Mouse (Mus musculus) gastrocnemius, adult 8-10 months (tissue): ENCODE measurements around the gene S100a2. TPM values are rescaled to one million over a fixed set of nuclear protein-coding genes. Genes with fewer than 3 reads are reported as not detected.

Experiments used
- DNase-seq, 2 experiments: peaks; one replicate each; pipeline ENCODE4 v3.0.0; 2022; ENCODE audit warnings: low spot score in 2 of 2
- total RNA-seq, 4 experiments: library from RNA; stranded (reverse); gene quantifications; 2 replicates each; pipeline ENCODE4 v1.2.4; 2022

Gene S100a2
- total RNA-seq, 4 experiments from 2014 or later, result not detected

DNA sequence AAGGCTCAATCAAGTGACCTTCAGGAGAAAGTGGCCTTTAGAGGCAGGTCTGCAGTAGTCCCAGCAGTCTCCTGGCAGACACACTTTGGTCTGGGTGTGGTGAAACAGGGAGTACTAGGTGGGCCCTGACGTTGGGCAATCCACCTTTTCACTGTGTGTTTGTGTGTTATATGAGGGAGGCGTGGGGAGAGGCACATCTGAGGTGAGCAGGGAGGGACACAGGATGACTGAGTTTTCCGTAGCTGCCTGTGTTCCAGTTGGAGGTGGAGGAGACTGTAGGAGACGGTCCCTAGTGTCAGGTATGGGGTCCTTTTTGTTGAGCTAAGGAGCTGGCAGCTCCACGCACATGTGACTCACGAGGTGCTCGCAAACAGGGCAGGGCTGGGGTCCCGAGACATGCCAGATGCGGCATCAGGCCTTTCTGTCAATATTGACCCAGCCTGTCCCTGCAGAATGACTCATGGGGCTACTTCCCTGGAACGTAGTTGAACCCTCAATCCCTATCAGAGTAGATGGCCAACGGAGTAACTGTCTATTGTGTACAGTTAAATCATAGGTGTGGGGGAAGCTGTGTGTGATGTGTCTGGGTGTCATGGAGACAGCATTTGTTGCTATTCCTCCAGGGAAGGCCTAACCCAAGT, 24.7 kb downstream of the S100a2 start:
- no peak for DNase-seq

DNA sequence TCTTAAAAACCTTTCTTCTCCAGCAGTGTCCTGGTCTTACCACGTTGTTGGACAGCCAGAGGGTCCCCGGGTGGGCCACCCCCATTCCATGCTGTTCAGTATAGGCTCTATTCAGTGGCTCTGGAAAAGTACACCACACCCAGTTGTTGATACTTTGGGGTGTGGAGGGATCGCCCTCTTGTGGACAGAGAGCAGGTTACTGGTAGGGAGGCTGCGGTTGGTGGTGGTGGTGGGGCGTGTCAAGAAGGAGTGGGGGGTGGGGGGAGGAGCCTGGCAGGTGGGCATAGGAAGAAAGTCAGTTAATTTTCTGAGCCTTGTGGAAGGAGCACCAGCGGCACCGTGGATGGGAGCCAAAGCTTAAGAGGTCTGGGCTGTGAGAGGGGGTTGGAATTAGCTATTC, 25.4 kb downstream of the S100a2 start:
- peak; percentile 56 to 64 for DNase-seq

DNA sequence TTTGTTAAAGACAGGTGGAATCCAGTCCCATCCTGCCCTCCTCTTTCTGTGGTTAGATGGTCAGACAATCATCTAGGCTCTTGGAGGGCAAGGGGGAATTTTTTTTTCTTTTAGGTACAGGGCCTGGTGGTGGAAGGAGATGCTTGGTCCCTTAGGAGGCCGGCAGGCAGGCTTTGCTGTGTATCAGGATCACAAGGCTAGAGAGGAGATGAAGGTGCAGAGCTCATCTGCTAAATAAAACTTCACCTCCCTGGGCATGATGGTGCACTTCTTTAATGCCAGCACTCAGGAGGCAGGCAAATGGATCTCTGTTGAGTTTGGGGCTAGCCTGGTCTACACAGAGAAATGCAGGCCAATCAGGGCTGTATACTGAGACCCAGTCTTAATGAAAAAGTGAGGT, 25.9 kb downstream of the S100a2 start:
- no peak for DNase-seq

DNA sequence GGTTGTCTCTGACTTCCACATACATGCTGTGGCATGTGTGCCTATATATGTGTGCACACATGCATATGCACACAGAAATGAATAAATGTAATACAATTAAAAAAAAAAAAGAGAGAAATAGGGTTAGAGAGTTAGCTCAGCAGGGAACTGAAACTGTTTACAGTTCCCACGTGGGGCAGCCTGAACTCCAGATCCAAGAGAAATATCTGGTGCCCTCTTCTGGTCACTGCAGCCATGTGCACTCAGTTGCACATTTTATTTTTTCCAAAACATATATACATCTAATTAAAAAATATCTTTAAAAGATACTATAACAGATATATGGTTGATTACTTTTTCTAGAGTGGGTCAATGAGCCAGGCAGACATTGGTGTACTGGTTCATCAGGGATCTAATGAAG, 27.5 kb downstream of the S100a2 start:
- DNase-seq, result no peak

DNA sequence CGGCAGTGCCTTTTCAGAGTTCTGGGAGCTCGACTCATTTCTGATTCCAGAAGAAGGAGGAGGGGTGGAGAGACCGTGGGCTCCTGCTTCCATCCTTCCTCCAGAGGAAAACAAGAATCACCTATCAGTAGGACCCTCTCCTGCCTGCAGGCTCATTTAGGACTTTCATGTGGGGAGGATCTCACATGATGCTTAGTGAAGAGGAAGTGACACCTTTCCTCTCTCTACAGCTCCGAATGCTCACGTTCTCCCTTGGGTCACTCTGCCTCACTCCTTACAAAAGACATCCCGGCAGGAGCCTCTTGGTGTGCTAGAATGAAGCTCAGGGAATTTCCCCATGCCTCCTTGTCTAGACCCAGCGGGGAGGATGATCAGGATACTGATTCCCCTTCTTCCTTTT, 31.5 kb downstream of the S100a2 start:
- no peak for DNase-seq

DNA sequence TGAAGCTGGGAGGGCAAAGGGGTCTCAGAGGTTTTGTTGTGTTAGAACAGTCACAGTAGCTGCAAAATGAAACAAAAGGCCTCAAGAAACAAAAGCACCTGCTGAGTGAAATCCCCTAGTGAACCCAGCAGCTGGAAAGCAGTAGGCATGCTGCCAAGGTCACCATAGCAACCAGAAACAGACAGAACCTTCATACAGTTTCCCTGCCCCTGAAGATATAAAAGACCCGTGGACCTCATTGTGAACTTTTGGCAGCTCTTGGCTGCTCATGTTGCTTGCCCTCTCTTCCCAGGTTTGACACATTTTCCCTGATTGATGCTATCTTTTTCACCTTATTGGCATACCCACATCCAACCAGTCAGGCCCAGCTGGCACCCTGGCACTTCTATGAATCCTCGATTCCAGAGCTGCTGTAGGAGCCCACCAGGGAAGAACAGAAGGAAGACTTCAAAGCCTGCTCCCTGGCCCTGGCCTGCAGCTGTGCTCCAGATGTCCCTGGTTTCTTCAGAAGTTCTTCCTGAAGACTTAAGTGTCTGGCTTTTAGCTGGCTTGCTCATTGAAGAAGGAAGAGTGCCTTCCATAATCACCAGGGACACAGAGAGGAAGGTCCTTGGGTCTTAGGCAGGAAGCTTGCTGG, 33.5 kb downstream of the S100a2 start:
- peak in 1 of 2 experiments; percentile 36 for DNase-seq

DNA sequence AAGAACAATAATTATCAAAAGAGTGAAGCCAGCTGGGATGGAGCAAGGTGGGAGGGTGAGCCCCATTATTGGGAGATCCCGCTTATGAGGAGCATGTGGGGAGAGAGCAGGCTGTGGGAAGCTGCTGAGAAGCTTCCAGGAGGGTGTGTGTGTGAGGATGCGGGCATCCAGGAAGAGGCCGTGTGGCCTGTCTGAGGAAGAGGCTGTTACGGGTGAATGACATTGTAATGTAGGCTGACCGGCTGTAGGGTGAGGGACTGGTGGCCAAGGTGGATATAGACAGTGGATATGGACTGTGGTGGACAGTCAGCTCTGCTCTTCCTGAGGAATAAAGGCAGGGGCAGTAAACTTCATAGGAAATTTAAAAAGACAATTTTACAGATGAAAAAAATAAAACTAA, 35.4 kb downstream of the S100a2 start:
- no peak for DNase-seq

DNA sequence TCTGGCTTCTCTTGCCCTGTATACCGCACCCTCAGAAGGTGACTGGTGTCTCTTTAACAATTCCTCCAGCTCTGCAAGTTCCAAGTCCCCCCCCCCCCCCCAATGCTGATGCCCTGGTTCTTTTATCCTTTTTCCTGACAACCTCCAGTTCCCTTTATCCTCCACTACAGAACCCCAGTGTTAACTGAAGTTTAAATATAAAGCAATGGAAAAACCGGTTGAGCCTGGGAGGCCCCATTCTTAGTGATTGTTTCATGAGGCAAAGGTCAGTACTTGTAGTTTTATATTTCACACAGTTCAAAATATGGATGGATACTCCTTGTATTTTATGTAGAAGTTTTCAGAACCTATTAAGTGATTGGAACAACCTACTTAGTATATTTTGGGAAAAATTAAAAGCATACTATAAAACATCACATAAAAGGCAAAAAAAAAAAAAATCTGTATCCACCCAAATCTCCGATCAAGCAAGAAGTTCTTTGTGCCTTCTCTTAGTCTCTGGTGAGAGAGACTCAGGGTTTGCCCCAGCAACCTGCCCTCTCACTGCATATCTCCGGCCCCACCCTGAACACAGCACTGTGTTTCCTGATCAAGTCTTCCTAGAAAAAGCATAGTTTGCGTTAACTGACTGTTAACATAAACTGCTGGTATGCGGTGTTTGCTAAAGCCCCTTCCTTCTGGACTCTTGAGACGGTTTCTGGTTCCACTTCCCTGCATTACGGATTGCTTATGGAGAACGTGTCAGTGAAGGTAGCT, 36.4 kb downstream of the S100a2 start:
- DNase-seq, result no peak

DNA sequence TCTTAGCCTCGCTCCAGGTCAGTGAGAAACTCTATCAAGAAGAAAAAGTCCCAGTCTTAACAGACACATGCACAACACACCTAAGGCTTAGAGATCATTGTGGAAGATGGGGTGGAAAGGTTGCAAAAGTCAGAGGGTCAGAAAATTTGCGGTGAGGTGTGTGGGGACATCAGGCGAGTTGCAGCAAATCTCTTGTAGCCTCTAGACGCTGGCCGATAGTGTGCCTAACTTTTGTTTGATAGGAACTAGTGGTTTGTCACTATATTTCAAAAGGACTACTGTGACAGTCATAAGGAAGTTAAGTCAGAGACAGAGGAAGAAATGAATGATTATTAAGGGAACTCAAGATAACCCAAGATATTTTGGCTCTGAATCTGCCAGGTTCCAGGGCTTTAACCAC, 37.3 kb downstream of the S100a2 start:
- DNase-seq, result no peak

DNA sequence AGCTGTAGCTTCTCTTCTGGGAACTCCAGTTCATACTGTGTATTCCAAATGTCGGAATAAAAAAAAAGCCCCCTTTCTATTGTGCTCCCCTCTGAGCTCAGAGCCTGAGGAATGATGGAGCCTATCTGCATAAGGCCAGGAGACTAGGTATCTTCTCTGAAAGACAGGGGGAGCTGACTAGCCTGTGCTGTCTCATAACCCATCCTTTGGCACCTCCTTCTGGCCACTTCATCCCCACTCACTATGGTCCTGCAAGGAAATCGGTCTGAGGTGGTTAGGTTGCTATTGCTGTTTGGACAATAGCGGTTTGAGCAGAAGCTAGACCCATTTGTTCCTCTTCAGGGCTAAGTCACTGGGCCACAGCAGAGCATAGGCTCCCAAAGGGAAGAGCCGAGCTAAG, 37.8 kb downstream of the S100a2 start:
- no peak for DNase-seq

DNA sequence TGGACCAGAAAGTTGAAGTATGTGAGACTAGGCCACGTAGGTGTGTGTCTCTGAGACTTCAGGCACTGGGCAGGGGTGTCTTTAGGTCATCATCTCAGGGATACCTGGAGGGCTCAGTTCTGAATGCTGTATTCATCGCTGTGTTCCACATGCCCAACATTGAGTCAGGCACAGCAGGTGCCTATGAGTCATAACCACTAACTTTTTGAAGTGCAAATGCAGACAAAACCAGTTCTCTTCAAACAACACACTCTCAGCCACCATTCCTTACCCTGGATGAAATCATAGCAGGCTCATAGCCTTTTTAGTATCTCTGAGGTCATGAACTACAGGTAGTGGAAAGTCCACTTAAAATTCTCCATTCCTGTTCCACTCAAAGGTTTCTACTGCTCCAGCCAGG, 39.3 kb downstream of the S100a2 start:
- DNase-seq, result no peak

DNA sequence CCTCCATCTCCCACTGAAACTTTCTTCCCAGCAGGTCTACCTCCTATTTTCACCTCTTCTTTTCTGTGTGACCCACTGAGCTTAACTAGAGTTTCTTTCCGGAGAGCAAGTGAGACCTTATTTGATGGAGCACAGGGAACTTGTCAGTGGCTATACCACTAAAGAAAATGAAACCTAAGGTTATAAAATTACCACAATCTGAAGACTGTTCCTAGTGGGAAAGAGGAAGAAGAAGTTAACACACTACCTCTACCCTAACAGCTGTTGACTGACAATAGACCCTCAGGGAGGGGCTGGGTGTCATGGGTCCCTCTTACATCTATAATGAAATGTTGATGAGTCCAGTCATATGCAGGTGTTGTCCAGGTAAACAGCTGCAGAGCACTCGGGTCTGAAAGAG, 41.9 kb downstream of the S100a2 start:
- DNase-seq, result no peak

DNA sequence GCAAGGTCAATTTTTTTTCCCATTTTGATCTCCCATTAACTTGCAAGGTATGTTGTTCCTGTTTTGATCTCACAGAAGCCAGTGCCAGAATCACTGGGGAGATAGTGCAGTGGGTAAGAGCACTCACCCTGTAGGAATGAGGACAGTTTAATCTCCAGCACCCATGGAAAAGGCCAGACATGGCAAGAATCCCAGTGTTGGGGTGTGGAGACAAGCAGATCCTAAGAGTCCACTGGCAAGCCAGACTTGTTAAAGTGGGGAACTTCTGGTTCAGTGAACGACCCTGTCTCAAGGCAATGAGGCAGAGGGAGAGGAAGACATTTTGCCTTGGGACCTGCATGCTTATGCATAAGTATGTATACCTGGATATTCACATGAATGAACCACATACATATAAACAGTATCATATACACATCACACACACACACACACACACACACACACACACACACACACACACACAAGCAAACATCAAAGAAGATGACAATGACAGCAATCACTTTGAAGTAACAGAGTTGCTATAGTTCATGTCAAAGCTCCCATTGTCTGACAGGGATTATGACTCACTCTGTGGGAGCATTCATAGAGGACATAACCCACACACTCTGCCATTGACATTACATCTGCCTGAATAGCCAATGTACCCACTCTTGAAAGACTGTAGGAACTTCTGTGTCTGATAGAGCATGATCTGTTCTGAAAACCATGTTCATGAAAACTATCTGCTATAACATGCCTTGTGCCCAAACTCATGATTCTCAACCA, 48.6 kb downstream of the S100a2 start:
- DNase-seq, result no peak

DNA sequence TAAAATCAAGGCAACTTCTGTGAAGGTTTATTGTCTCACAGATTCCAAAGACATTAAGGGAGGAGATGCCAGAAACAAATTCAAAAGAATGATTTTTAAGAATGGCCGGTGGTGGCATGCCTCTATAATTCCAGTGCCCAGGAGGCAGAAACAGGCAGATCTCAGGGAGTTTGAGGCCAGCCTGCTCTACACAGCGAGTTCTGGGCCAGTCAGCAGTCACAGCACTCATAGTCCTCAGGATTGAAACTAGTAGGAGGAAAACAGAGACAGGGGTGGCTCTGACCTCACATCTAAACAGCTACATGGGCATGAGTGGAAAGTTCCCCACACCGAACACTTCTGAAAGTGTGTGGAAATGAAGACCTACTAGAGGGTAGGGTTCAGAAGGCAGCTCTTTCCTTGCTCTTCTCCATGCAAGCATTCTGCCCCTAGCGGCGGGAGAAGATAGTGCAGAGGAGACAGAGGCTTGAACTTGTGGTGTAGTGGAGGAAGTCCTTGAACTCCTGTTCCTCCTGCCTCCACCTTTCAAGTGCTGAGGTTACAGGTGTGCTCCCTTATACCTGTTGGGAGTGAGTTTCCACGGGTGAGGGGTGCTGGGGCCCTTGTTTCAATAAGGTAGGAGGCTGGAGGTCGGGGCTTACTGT, 49.6 kb downstream of the S100a2 start:
- DNase-seq, result no peak

DNA sequence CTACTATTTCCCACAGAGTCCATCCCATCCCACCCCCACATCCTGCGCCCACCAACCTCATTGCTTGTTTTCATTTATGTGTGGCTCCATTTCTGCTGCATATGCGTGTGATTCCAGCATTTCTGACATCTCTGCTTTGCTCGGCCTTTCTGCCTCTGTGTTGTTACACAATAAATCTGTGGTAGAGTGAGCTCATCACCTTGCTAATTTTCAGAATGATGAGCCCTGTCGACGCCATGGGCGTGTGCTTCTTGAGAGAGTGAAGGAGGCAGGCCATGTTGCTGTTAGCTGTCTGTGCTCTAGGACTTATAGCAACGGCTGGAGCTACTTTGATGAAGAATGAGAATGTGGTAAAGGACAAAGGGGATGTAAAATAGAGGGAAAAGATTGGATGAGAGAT, 50.9 kb downstream of the S100a2 start:
- DNase-seq, result no peak

Other genes starting within 250 kb of the S100a2 start
- 1 to 10 TPM in 2 of 4 experiments, under 1 TPM in 2; 0.65 to 1.1 (median 0.96) TPM for gene Slc27a3, start 200.3 kb upstream of the S100a2 start, total RNA-seq
- gene Ints3, start 156.6 kb upstream of the S100a2 start, total RNA-seq, result 10 to 100 TPM; 14.0 to 16.8 (median 14.8) TPM
- gene Npr1, start 124.4 kb upstream of the S100a2 start, total RNA-seq, result 1 to 10 TPM; 3.8 to 6.9 (median 6.1) TPM
- gene Ilf2, start 114.1 kb upstream of the S100a2 start, total RNA-seq, result 10 to 100 TPM; 24.4 to 33.4 (median 26.9) TPM
- gene Snapin, start 99.2 kb upstream of the S100a2 start, total RNA-seq, result 10 to 100 TPM; 77.7 to 93.9 (median 78.5) TPM
- gene Chtop, start 80.7 kb upstream of the S100a2 start, total RNA-seq, result 100 to 1,000 TPM; 112 to 117 (median 114) TPM
- gene S100a1, start 75.9 kb upstream of the S100a2 start, total RNA-seq, result 100 to 1,000 TPM; 157 to 190 (median 173) TPM
- gene S100a13, start 75.8 kb upstream of the S100a2 start, total RNA-seq, result 10 to 100 TPM in 3 of 4 experiments, 1 to 10 TPM in 1; 7.5 to 16.2 (median 11.8) TPM
- not detected for gene S100a14, start 63.4 kb upstream of the S100a2 start, total RNA-seq
- gene S100a16, start 53.0 kb upstream of the S100a2 start, total RNA-seq, result 10 to 100 TPM; 50.1 to 57.1 (median 51.9) TPM
- gene S100a3, start 29.7 kb upstream of the S100a2 start, total RNA-seq, result not detected
- not detected for gene Gm42674, start 11.7 kb downstream of the S100a2 start, total RNA-seq
- gene S100a4, start 13.5 kb downstream of the S100a2 start, total RNA-seq, result 10 to 100 TPM in 2 of 4 experiments, 1 to 10 TPM in 2; 4.9 to 29.2 (median 11.3) TPM
- 1 to 10 TPM in 2 of 4 experiments, under 1 TPM in 1, not detected in 1; 0.68 to 2.5 (median 2.2) TPM for gene S100a5, start 18.3 kb downstream of the S100a2 start, total RNA-seq
- gene S100a6, start 22.6 kb downstream of the S100a2 start, total RNA-seq, result 10 to 100 TPM; 38.3 to 90.6 (median 55.1) TPM
- not detected for gene S100a7a, start 63.8 kb downstream of the S100a2 start, total RNA-seq
- under 1 TPM in 2 of 4 experiments, not detected in 2; 0.75 to 0.92 TPM for gene S100a8, start 78.7 kb downstream of the S100a2 start, total RNA-seq
- not detected for gene S100a9, start 105.5 kb downstream of the S100a2 start, total RNA-seq
- not detected for gene Pglyrp4, start 136.7 kb downstream of the S100a2 start, total RNA-seq
- not detected for gene Gm5849, start 187.6 kb downstream of the S100a2 start, total RNA-seq